Comparison of ENCODE assay signal across 15 mouse cellular contexts in the genomic region with DNA sequence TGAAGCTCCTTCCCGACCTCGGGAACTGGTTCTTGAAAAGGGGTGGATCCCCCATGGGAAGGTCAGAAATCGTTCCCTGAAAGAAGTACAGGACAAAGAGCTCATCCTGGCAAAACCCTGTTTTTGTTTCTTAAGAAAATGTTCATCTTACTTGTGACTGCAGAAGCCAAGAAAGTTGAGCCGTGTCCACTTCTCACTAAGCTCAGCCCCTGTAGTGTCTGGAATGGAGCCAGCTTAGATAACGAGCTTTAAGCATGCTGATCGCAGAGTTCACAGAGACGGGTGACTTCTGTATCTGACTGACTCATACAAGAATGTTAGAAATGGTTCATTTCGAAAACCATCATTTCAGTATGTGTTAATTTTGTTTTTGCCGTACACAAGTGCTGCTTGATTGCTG.
DNase-seq lines count a peak whose midpoint lies in the region; ATAC-seq and TF ChIP-seq lines count a peak whose summit lies in the region.
"Had no signal": no experiment of that assay in that cellular context is flagged by ENCODE, and none has a peak within 500 bp of the region (broad histone marks: within the 10 kb centered on the region; RNA-seq: fewer than 3 reads in every experiment).

No protein-coding gene starts in this region.

- H3K4me1 ChIP-seq in forebrain, postnatal 0 days (ENCODE audit: insufficient read depth), result no peaks in the 10 kb centered on the region
- H3K4me1 ChIP-seq in forebrain, embryonic 15.5 days, result no peaks in the 10 kb centered on the region
- H3K4me1 ChIP-seq in midbrain, embryonic 14.5 days (ENCODE audit: control insufficient read depth, insufficient read depth, low read length), result no peaks in the 10 kb centered on the region
- no peaks in the 10 kb centered on the region for H3K4me1 ChIP-seq in midbrain, embryonic 13.5 days (replicated peaks)

- no peaks in the 10 kb centered on the region for H3K27me3 ChIP-seq in forebrain, postnatal 0 days (ENCODE audit: insufficient read depth, low read length)
- no peaks in the 10 kb centered on the region for H3K27me3 ChIP-seq in forebrain, embryonic 15.5 days
- no peaks in the 10 kb centered on the region for H3K27me3 ChIP-seq in midbrain, embryonic 14.5 days (ENCODE audit: control insufficient read depth, insufficient read depth, low read length)
- no peaks in the 10 kb centered on the region for H3K27me3 ChIP-seq in midbrain, embryonic 13.5 days

- no peak overlapping the region for H3K27ac ChIP-seq in forebrain, postnatal 0 days (ENCODE audit: low read depth, low read length)
- no peak overlapping the region for H3K27ac ChIP-seq in forebrain, embryonic 15.5 days (replicated peaks)
- H3K27ac ChIP-seq in midbrain, embryonic 14.5 days (replicated peaks; ENCODE audit: low read depth, low read length), result no peak overlapping the region
- no peak overlapping the region for H3K27ac ChIP-seq in midbrain, embryonic 13.5 days
- H3K27ac ChIP-seq: macrophage had no signal

- H3K4me2 ChIP-seq in forebrain, postnatal 0 days (ENCODE audit: low read depth), result no peak overlapping the region
- no peak overlapping the region for H3K4me2 ChIP-seq in forebrain, embryonic 15.5 days (replicated peaks)
- no peak overlapping the region for H3K4me2 ChIP-seq in midbrain, embryonic 14.5 days (ENCODE audit: low read length)
- no peak overlapping the region for H3K4me2 ChIP-seq in midbrain, embryonic 13.5 days (replicated peaks)

- DNase-seq in forebrain, postnatal 0 days, result no peak
- DNase-seq in midbrain, embryonic 14.5 days, result peak; percentile 47
- DNase-seq in heart, adult 9 months (ENCODE audit: low spot score in 2 of 2), result peak; percentile 69 to 78
- peak; percentile 61 for DNase-seq in lung, postnatal 36 days
- DNase-seq in gastrocnemius, postnatal 4 days (ENCODE audit: low spot score in 2 of 2), result no peak
- DNase-seq in layer of hippocampus, postnatal 14 days (ENCODE audit: low spot score in 2 of 2), result no peak
- DNase-seq: cerebellum, postnatal 14 days; gastrocnemius, postnatal 36 days; kidney, postnatal 25 days; left cerebral cortex, postnatal 4 days; right cerebral cortex, postnatal 14 days had no signal

- H3K4me3 ChIP-seq in forebrain, postnatal 0 days (ENCODE audit: low read depth, low read length), result no peak overlapping the region
- no peak overlapping the region for H3K4me3 ChIP-seq in forebrain, embryonic 15.5 days
- H3K4me3 ChIP-seq in midbrain, embryonic 14.5 days (replicated peaks; ENCODE audit: low read depth, low read length), result no peak overlapping the region
- H3K4me3 ChIP-seq in midbrain, embryonic 13.5 days (replicated peaks), result no peak overlapping the region

- no peak for TF ChIP-seq CTCF in forebrain, postnatal 0 days (IDR thresholded peaks at IDR 0.05; ENCODE audit: low read depth)

- ATAC-seq in forebrain, postnatal 0 days, result peak; percentile 27; the same call in 1 of the 2 replicates
- no peak for ATAC-seq in forebrain, embryonic 15.5 days (replicated peaks)
- no peak for ATAC-seq in midbrain, embryonic 14.5 days (ENCODE audit: low FRiP score, low TSS enrichment)
- ATAC-seq in midbrain, embryonic 13.5 days, result no peak
- ATAC-seq: activated CD4-positive, CD25-positive, alpha-beta regulatory T cell, adult 4 months had no signal

- H3K9ac ChIP-seq in forebrain, postnatal 0 days, result no peak overlapping the region
- H3K9ac ChIP-seq in forebrain, embryonic 15.5 days (replicated peaks), result no peak overlapping the region
- H3K9ac ChIP-seq in midbrain, embryonic 14.5 days (replicated peaks; ENCODE audit: low read length), result no peak overlapping the region
- H3K9ac ChIP-seq in midbrain, embryonic 13.5 days (replicated peaks), result no peak overlapping the region

- no peaks in the 10 kb centered on the region for H3K9me3 ChIP-seq in forebrain, postnatal 0 days (ENCODE audit: low read length)
- no peaks in the 10 kb centered on the region for H3K9me3 ChIP-seq in forebrain, embryonic 15.5 days
- no peaks in the 10 kb centered on the region for H3K9me3 ChIP-seq in midbrain, embryonic 14.5 days (ENCODE audit: control insufficient read depth, low read length)
- H3K9me3 ChIP-seq in midbrain, embryonic 13.5 days, result no peaks in the 10 kb centered on the region

- 50% methylated on average over 9 of the region's 9 CpGs for WGBS in forebrain, postnatal 0 days
- 50% methylated on average over 9 of the region's 9 CpGs for WGBS in forebrain, embryonic 15.5 days
- WGBS in midbrain, embryonic 14.5 days, result 71% methylated on average over 9 of the region's 9 CpGs
- WGBS in midbrain, embryonic 13.5 days, result 69% methylated on average over 9 of the region's 9 CpGs

- no peaks in the 10 kb centered on the region; the same call in 1 of the 2 replicates for H3K36me3 ChIP-seq in forebrain, postnatal 0 days (ENCODE audit: insufficient read depth)
- H3K36me3 ChIP-seq in forebrain, embryonic 15.5 days, result no peaks in the 10 kb centered on the region
- H3K36me3 ChIP-seq in midbrain, embryonic 14.5 days (ENCODE audit: control insufficient read depth, insufficient read depth, low read length), result no peaks in the 10 kb centered on the region
- no peaks in the 10 kb centered on the region for H3K36me3 ChIP-seq in midbrain, embryonic 13.5 days

Comparison
In these comparisons a context has a peak if more than half of its experiments do, and no peak if none do; other contexts are left out.
1. DNase-seq: peak in midbrain, embryonic 14.5 days (single experiment), heart, adult 9 months (2 of 2) and lung, postnatal 36 days (single experiment); none in forebrain, postnatal 0 days (single experiment), gastrocnemius, postnatal 4 days (0 of 2) and layer of hippocampus, postnatal 14 days (0 of 2).